Mouse (Mus musculus) liver, postnatal 0 days (tissue): ENCODE results near the gene Mov10l1.

Experiments used
- CTCF ChIP-seq: sonication (generic); IDR thresholded peaks from 2 replicates; pipeline ENCODE4 v1.5.1; 2016; ENCODE audit warnings: antibody characterized with exemption, low read depth
- EP300 ChIP-seq: IDR thresholded peaks from 2 replicates; pipeline ENCODE4 v1.6.1; 2016; ENCODE audit warnings: antibody characterized with exemption, low read depth, mild to moderate bottlenecking

DNA sequence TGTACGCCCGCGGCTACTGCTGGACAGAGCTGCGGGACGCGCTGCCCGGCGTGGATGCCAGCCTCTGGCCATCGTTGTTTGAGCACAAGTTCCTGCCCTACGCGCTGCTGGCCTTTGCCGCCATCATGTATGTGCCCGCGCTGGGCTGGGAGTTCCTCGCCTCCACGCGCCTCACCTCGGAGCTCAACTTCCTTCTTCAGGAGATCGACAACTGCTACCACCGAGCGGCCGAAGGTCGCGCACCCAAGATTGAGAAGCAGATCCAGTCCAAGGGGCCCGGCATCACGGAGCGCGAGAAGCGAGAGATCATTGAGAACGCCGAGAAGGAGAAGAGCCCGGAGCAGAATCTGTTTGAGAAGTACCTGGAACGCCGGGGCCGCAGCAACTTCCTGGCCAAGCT lies 84.9 kb downstream of the Mov10l1 start:
- TF ChIP-seq CTCF (no peak), EP300 (no peak)
